Mouse (Mus musculus) forelimb bud, embryonic 11.5 days (tissue): ENCODE results near the gene Clip1.

Experiments used
- DNase-seq: peaks from one replicate; pipeline ENCODE4 v3.0.0-alpha.2; 2012; ENCODE audit warnings: low read depth, low spot score

Gene Clip1

DNA sequence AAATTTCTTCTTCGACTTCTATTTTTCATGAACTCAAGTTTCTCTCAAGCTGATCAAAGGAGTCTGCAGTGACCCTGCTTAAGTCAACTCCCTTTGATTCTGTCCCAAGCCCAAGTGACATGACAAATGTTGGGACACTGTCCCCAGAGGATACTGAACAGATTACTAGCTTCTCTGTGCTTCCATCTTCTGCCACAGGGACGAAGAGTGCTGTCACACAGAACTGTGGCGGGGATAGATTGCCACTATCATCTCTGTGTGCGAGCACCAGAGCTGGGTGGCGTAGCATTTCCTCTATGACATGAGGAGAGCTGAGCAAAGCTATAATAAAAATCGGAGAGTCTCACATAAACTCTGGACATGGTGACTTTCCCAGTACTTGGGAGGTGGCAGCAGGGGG lies 82.2 kb downstream of the Clip1 start:
- DNase-seq, result no peak

DNA sequence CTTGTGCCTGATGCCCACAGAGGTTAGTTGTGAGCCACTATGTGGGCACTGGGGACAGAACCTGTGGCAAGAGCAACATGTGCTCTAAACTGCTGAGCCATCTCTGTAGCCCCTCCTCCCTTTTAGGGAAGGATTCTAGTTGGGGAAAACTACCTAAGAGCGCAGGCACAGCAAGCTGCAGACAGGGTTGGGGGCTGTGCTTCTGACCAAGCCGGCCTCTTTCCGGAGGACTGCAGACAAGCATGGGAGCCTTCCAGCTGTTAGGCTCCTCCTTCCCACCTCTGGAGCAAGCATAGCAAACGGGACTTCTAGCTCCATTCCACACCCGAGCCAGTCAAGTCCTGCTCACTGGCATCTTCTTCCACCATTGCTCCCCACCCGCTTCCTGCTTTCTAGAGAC lies 85.1 kb downstream of the Clip1 start:
- DNase-seq, result no peak

DNA sequence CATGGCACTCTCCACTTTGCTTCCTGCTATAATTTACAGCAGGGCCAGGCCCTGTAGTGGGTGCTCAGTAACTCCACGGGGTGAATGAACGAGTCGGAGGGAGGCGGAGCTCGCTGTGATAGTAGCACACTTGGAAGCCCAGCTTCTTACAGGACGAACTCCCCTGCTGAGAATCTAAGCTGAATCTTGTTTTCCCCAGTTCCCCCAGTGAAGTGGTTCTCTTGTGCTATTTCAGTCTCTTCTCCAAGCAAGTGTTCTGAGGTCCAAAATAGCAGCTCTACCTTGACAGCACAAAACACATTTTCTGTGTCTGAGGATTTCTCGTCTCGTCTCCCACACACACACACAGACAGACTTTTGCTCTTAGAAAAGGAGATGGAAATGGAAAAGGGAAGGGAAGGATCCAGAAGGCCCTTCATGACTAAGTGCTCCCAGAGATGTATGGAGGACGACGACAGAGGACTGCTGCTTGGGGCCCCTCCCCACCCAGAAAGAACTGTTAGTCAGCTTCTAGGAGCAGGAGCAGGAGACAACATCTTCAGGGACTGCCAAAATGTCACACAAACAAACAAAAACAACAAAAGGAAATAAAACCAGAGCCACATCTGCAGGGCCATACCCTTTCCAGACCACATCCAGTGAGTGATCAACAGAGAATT lies 90.7 kb downstream of the Clip1 start:
- DNase-seq, result no peak

DNA sequence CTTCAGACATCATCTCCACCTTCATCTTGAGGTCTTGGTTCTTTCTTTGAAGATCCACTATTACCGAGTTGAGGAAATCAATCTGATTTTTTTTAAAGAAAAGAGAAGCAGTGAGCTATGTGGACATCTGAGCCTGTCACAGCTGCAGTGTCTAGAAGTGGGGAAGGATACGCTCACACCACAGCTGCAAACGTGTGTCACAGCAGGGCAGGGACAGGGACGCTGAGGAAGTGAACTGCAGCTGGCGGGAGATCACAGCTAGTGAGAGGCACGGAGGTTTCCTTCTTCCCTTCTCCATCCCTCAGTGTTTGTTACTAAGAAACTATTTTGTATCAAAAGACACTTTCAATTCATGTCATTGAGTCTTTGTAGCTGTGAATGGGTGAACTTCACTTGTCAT lies 104.4 kb downstream of the Clip1 start:
- no peak for DNase-seq

DNA sequence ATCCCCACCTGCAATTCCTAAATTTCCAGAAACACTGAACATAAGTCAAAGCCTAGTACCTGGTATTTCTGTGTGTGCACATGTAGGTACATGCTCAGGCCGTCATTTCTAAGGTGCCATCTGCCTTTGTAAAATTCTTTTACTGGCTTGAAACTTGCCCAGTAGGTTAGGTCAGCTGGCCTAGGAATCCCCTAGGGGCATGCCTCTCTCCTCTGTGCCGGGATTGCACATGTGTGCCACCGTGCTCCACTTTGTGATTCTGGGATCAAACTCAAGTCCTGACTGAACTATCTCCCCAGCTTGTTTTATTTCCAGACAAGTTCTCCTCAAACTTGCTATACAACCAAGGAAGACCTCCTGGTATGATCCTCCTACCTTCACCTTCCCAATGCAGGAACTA lies 107.7 kb downstream of the Clip1 start:
- no peak for DNase-seq

DNA sequence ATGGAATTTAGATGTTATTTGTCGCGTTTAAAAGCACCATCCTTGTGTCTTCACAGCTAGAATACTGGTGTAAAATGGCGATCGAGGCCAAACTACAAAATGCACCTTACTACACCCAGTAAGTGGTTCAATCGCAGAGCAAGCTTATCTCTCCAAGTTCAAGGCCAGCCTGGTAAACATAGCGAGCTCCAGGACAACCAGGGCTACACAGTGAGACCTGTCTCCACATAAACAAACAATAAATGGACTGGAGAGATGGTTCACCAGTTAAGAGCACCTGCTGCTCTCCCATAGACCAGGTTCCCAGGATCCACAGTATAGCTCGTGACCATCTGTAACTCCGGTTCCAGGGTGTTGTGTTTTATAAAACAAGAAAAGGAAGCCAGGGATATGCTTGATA lies 111.1 kb downstream of the Clip1 start:
- DNase-seq, result no peak

DNA sequence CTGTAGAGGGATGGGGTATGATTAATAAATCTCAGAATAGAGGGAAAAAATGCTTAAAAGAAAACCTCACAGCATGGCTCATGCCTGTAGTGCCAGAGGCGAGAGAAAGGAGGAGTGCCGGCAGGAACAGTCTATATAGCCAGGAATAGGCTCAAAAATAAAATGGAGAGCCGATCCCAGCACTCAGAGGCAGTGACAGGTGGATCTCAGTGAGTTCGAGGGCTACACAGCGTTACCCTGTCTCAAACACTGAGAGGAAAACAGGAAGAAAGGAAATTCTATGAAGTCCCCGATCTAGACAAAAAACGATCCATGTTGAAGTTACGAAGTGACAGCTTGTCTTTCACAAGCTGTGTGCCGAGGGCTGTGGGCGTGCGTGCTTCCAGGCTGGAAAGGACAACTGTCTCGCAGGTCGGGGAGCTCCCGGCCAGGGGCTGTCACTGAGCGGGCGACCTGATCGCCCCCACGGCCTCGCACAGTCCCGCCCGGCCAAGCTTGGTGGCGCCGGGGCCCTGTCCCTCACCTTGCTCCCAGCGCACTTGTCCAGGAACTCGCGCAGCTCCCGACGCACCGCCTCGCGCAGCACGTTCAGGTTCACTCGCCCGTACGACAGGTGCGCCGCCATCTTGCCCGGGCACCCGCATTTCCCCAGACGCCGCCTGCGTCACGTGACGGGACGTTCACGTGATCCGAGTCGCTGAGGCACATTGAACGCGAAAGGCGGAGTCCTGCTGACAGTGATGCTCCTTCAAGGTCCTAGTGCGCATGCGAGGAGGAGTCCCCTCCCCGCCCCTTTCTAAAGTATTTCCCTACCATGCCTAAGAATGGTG lies 111.8 kb downstream of the Clip1 start, which contains the start of gene Vps33a:
Vps33a (minus strand) TSS at position 682 of the 830 bp plus-strand sequence.
- peak; percentile 100 for DNase-seq

DNA sequence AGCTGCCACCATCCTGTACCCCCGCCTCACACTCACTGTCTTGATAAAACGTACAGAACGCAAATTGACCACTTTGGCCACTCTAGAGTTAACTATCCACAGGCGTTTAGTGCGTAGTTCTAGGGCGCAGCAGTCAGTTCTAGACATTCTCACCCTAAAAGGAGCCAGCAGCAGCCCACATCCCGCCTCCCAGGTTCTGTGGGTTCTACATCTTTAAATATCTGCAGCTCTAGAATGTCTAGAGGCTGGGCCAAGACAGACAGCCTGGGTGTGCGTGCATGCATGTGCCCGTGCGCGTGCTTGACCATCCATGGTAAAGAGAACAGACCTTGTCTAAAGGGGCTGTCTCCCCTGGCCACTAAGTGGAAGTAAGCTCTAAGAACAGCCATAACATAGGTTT lies 123.3 kb downstream of the Clip1 start:
- no peak for DNase-seq

DNA sequence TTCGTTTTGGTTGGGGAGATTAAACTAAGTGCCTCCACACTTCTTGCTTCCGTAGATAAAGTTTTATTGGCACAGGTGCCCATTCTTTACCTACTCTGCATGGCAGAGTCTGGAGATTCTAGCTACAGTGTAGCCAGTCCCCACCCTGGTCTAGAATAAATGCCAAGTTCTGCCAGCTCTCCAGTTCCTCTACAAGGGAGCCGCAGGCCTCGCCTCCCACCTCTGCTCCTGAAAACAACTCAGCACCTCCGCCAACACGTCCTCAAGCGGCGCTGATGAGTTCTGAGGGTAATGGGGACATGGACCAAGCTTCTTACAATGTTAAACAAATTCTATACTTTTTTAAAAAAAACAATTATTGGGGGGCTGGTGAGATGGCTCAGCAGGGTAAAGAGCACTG lies 124.8 kb downstream of the Clip1 start:
- no peak for DNase-seq

DNA sequence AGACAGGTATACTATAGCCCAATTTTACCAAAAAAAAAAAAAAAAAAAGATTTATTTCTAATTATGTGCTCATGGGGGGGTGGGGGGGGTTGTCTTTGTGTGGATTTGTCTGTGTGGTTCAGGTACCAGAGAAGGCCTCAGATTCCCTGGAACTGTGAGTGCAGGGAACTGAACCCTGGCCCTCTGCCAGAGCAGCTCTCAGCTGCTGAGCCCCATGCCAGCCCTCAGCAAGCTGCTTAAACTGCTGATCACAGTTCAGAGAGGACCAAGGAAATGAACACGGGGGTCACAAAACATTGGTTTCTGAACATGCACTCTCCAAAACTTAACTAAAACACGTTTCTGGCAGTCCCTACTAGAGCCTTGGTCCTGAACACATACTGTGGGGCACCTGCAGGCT lies 128.0 kb downstream of the Clip1 start:
- no peak for DNase-seq

DNA sequence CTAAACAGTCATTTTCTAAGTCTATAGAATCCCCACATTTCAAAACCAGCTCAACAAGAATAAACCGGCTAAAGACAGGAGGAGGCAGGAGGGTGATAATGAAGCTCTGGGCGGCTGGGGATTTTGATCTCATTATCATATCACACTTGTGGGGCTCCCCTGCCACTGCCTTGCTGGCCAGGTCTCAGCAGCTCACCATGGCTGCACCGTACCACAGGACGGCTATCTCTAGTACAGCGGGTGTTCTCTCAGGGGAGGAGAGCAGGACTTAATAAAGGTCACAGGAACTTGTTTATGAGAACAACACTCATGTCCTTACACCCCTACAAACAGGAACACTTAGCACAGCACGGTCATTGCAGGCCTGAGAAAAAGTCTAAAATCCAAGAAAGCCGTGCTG lies 128.7 kb downstream of the Clip1 start:
- DNase-seq, result no peak

DNA sequence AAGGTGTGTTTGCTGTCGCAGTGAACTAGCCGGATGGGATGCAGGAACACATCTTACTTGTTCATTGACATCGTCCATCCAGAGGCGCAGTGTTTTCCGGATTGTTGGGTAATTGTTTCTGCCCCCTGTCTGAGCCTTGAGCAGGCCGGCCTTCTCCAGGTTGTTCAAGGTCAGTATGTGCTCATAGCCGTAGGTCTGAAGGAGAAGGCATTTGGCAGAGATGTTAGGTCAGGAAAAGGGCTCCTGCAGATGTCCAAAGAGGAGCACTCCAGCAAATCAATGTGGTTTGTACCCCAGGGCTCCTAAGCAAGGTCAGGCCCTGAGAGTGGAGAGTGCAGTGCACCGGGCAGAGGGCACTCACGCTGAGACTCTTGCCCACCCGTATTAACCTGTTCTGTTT lies 150.6 kb downstream of the Clip1 start:
- DNase-seq, result no peak

DNA sequence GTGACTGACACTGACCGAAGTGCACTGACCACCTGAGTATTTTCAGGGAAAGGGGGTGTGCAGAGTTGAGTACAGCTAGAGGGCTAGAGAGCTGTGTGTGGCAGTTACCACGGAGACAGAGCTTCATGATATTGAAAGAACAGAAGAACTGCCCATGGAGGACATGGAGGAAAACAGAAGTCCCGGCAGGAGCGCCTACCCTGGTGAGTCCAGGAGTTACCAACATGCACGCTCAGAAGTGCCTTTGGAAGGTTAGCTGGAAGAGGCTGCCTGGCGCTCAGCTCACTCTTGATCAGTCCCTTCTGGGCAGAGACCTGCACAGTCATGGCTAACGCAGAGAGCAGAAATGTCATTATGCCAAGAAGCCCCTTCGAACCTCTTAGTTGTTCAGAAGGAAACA lies 154.4 kb downstream of the Clip1 start:
- no peak for DNase-seq

DNA sequence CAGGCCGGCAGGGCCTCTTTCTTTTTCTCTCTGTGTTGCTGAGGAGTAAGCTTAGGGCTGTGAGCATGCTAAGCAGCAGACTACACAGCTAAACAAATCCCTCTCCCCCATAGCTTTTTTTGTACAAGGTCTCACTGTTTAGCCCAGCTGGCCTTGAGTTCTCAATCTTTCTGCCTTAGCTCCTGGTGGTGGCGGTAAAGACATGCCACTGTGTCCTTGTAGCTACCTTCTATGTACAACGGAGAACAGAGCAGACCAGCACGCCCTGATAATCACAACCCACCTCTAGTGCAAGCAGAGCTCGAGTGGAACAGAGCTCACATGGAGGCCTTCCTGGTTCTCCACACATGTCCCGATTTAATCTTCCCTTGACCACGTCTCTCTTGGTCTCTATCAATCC lies 155.8 kb downstream of the Clip1 start:
- DNase-seq, result no peak
